Mouse (Mus musculus): Measurements from ENCODE around the gene Cd28.

- TF ChIP-seq CTCF (IDR thresholded peaks at IDR 0.05; ENCODE audit: control insufficient read depth, insufficient read depth, insufficient read length) = no peak
- TF ChIP-seq CEBPB (IDR thresholded peaks at IDR 0.05; ENCODE audit: low read depth) = no peak
- no peak for TF ChIP-seq MYOD1 (IDR thresholded peaks at IDR 0.05; ENCODE audit: control insufficient read depth, insufficient read length, low read depth)
- TF ChIP-seq MYOG (IDR thresholded peaks at IDR 0.05; ENCODE audit: control insufficient read depth, extremely low read depth, insufficient read length) = no peak
- no peak for TF ChIP-seq MAX (IDR thresholded peaks at IDR 0.05)
- TF ChIP-seq FOSL1 (IDR thresholded peaks at IDR 0.05; ENCODE audit: insufficient read depth, low read length, poor library complexity, severe bottlenecking) = no peak
Measured at GRCm38 (mm10) chr1:60809166-60809565, 92.6 kb downstream of the Cd28 start.
